Mouse (Mus musculus): Measurements from ENCODE around the gene Ppt2. TPM values are rescaled to one million over a fixed set of nuclear protein-coding genes. Genes with fewer than 3 reads are reported as not detected.

Gene Ppt2
- total RNA-seq, 1 experiment from 2014 or later = 38.4 TPM

DNA sequence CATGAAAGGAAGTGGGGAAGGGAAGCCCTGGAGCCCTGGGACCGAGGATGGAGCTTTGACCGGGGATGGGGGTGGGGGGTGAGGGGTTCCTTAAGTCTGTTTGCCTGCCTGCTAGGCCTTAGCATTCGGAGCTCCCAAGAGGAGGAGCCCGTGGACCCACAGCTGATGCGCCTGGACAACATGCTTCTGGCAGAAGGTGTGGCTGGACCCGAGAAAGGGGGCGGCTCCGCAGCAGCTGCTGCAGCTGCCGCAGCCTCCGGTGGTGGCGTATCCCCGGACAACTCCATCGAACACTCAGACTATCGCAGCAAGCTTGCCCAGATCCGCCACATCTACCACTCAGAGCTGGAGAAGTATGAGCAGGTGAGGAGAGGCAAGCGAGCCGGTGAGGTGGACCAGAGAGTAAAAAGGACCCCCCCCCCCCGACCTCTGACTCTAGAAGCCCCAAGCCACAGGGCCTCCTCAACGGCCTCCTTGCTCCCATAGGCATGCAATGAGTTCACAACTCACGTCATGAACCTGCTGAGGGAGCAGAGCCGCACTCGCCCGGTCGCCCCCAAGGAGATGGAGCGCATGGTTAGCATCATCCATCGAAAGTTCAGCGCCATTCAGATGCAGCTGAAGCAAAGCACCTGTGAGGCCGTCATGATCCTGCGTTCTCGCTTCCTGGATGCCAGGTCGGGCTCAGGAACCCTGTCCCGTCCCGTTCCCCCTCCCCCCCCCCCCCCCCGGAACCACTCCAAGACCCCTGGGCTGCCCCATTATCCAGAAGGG lies 34.4 kb downstream of the Ppt2 start:
- ATAC-seq (replicated peaks; ENCODE audit: insufficient number of reproducible peaks, low FRiP score, low TSS enrichment, poor library complexity, severe bottlenecking) = no peak

DNA sequence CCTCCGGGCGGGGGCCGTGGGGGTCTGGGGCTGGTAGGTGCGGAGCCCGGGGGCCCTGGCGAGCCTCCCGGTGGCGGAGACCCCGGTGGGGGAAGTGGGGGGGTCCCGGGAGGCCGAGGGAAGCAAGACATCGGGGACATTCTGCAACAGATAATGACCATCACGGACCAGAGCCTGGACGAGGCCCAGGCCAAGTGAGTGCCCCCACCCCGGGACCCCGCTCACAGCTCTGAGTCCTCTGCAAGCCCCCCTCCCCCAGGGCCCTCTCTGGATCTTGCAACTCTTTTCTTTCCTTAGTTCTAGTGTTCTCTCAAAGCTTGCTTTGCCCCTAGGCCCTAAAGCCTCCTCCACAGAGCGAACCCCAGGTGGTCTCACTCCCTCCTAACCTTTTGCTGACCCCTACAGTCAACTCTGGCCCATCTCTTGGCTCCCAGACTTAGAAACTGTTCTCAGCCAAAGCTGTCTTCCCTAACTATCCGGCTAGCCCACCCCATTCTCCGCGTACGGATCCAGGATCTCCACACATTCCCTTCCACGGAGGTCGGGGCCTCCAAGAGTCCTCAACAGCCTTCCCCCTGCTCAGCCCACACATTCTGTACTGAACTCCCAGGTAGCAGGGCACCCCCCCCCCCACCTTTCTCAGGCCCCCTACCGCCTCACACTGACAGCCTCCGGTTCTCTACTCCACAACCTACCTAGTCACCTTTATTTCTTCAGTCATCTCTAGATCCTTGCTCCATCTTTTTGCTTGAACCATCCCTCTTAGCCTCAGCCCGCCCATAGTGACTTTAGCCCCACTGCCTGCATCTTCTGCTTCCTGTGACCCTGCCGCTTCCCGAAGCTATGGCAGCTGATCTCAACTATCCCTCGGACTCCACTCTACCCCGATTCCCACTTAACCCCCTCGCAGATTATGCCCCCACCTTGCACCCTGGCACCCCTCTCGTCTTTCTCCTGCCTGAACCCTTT lies 35.4 kb downstream of the Ppt2 start:
- no peak for ATAC-seq (replicated peaks; ENCODE audit: insufficient number of reproducible peaks, low FRiP score, low TSS enrichment, poor library complexity, severe bottlenecking)

- ATAC-seq (replicated peaks; ENCODE audit: insufficient number of reproducible peaks, low FRiP score, low TSS enrichment, poor library complexity, severe bottlenecking) = peak; percentile 40
Observed at GRCm38 (mm10) chr17:34591994-34592375, 36.3 kb downstream of the Ppt2 start.

DNA sequence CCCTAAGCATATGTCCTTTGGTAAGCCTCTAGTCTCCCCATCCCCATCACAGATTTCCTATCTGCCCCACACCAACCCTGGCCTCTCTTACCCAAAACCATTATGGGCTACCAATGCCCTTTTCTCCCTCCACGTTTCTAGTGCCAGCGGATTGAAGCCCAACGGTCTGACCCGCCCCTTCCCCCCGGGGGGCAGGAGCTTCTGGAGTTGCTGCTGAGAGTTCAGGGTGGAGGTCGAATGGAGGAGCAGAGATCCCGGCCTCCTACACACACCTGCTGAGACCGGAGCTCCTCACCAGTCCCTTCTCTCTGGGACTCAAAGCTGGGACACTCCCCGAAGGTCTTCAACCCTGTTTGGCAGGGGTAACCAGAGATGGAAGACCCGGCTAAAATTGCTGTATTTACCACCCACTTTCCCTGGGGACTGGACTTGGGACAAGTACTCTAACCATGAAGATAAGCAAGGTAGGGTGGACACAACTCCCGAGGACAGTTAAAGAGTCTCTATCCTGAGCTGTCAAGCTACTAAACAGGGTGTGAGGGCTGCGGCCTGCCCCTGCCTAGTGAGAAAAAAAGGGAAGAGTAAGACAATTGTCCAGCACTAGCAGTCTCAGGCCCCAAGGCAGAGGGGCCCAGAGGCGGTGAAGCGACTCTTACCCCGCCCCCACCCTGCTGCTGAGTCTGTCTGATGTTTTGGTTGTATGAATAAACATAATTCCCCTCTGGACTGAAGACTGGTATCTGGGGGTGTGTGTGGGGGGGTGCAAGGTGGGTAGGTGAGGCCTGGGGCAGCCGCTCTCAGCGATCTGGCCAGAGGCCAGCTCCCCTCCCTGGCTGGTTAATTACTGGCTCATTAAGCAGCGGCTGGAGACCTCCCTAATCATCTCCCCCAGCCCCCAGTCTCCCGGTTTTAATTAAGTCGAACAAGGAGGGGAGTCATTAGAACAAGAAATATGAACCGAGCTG lies 37.0 kb downstream of the Ppt2 start, which contains the start of gene Pbx2:
Pbx2 (plus strand) TSS at position 238 of the 965 bp plus-strand sequence.
- peak; percentile 29 for ATAC-seq (replicated peaks; ENCODE audit: insufficient number of reproducible peaks, low FRiP score, low TSS enrichment, poor library complexity, severe bottlenecking)

GRCm38 (mm10) chr17:34590154-34590987 lies 37.9 kb downstream of the Ppt2 start:
- ATAC-seq (replicated peaks; ENCODE audit: insufficient number of reproducible peaks, low FRiP score, low TSS enrichment, poor library complexity, severe bottlenecking) = no peak

- 0 out of 2 replicates have a peak, but pooled peaks have one; percentile 5 for ATAC-seq (replicated peaks; ENCODE audit: insufficient number of reproducible peaks, low FRiP score, low TSS enrichment, poor library complexity, severe bottlenecking)
Observed at GRCm38 (mm10) chr17:34589681-34590101, 38.6 kb downstream of the Ppt2 start, which contains the start of gene Gpsm3. Gpsm3 (plus strand) TSS chr17:34589806.

GRCm38 (mm10) chr17:34589206-34589605 lies 39.1 kb downstream of the Ppt2 start:
- ATAC-seq (replicated peaks; ENCODE audit: insufficient number of reproducible peaks, low FRiP score, low TSS enrichment, poor library complexity, severe bottlenecking) = no peak

- ATAC-seq (replicated peaks; ENCODE audit: insufficient number of reproducible peaks, low FRiP score, low TSS enrichment, poor library complexity, severe bottlenecking) = no peak
Observed at GRCm38 (mm10) chr17:34588767-34589166, 39.5 kb downstream of the Ppt2 start.

- ATAC-seq (replicated peaks; ENCODE audit: insufficient number of reproducible peaks, low FRiP score, low TSS enrichment, poor library complexity, severe bottlenecking) = no peak
Observed at GRCm38 (mm10) chr17:34587814-34588213, 40.5 kb downstream of the Ppt2 start.

DNA sequence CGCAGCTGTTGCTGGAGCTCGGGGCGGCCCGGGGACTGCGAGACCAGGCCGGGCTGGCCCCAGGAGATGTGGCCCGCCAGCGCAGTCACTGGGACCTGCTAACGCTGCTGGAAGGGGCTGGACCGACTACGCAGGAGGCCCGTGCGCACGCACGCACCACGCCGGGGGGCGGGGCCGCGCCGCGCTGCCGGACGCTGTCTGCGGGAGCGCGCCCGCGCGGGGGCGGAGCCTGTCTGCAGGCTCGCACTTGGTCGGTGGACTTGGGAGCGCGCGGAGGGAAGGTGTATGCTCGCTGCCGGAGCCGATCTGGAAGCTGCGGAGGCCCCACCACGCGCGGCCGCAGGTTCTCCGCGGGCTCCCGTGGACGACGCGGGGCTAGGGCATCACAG lies 40.9 kb downstream of the Ppt2 start:
- ATAC-seq (replicated peaks; ENCODE audit: insufficient number of reproducible peaks, low FRiP score, low TSS enrichment, poor library complexity, severe bottlenecking) = peak; percentile 49

DNA sequence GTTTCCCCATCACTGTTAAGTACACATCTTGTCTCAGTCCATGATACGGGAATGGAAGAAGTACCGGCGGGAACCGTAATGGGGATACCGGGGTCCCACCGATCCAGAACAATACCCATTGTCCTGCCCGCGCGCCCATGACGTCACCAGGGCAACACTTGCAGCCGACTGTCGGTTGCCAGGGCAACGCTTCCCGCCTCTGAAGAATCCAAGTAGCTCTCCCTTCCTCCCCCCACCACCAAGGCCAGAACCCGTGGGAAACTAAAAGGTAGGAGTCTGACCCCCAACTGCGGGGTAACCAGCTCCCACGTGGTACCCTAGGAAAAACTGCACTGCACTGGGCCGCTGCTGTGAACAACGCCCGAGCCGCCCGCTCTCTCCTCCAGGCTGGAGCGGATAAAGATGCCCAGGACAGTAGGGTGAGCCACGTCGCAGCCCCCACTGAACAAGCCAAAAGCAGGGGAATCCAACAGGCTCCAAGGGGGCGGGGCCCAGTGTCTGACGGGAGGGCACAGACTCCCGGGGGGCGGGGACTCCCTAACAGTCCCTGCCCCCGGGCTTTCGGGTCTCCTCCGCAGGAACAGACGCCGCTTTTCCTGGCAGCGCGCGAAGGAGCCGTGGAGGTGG lies 41.4 kb downstream of the Ppt2 start:
- peak; percentile 21; the same call in 1 of the 2 replicates for ATAC-seq (replicated peaks; ENCODE audit: insufficient number of reproducible peaks, low FRiP score, low TSS enrichment, poor library complexity, severe bottlenecking)

DNA sequence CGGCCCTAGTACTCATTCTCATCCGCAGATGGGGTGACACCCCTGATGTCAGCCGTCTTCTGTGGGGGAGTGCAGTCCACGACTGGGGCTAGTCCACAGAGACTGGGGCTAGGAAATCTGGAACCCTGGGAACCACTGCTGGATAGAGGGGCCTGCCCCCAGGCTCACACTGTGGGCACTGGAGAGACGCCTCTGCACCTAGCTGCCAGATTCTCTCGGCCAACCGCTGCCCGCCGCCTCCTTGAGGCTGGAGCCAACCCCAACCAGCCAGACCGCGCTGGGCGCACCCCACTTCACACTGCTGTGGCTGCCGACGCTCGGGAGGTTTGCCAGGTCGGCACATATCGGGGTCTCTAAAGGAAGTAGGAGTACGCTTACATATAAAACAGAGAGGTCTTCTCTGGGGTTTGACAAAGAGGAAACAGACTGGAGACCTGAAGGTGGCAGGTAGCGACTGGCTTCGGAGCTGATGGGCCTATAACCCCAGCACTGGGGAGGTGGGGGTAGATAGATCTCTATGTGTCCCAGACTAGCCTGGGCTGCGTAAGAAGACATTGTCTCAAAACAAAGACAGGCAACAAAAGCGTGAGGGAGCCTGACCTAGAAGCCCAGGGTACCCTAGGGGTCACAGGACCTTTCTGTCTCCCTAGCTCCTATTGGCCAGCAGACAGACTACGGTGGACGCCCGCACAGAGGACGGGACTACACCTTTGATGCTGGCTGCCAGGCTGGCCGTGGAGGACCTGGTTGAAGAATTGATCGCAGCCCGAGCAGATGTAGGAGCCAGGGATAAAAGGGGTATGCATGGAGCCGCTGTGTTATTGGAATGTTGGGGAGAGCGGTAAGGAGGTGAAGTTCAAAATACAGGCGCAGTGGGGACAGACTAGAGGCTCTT lies 42.2 kb downstream of the Ppt2 start:
- ATAC-seq (replicated peaks; ENCODE audit: insufficient number of reproducible peaks, low FRiP score, low TSS enrichment, poor library complexity, severe bottlenecking) = no peak

DNA sequence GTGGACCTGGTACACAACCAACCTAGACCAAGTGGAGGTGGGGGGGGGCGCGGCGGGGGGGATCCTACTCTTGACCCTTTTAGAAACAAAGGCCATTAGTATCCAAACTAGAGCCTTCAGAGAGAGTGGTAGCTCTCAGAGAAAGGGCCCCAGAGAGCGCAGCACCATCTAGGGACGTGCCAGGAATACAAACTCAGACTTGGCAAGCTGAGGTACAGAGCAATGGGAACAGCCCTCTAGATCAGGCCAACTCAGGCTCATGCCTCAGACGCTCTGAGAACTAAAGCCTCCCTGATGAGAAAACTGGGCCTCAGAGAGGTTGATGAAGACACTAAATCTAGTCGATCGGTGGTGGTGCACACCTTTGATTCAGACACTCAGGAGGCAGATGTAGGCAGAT lies 43.2 kb downstream of the Ppt2 start:
- no peak for ATAC-seq (replicated peaks; ENCODE audit: insufficient number of reproducible peaks, low FRiP score, low TSS enrichment, poor library complexity, severe bottlenecking)

GRCm38 (mm10) chr17:34583819-34584218 lies 44.5 kb downstream of the Ppt2 start:
- ATAC-seq (replicated peaks; ENCODE audit: insufficient number of reproducible peaks, low FRiP score, low TSS enrichment, poor library complexity, severe bottlenecking) = no peak

- no peak for ATAC-seq (replicated peaks; ENCODE audit: insufficient number of reproducible peaks, low FRiP score, low TSS enrichment, poor library complexity, severe bottlenecking)
Observed at GRCm38 (mm10) chr17:34583397-34583796, 44.9 kb downstream of the Ppt2 start.

DNA sequence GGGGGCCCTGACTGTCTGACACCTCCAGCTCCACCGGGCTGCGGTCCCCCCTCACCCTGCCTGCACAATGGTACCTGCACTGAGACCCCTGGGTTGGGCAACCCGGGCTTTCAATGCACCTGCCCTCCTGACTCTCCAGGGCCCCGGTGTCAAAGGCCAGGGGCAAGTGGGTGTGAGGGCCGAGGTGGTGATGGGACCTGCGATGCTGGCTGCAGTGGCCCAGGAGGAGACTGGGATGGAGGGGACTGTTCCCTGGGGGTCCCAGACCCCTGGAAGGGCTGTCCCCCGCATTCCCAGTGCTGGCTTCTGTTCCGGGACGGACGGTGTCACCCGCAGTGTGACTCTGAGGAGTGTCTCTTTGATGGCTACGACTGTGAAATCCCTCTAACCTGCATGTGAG lies 45.8 kb downstream of the Ppt2 start:
- no peak for ATAC-seq (replicated peaks; ENCODE audit: insufficient number of reproducible peaks, low FRiP score, low TSS enrichment, poor library complexity, severe bottlenecking)
